Mouse (Mus musculus) midbrain, postnatal 0 days (tissue): ENCODE results near the gene Rtca. TPM values are rescaled to one million over a fixed set of nuclear protein-coding genes. Genes with fewer than 3 reads are reported as not detected.

Experiments
- ATAC-seq: fragments of 200-750 bp; cut with Nextera tagmentation; 2 replicates; pipeline ENCODE4 v1.8.0; 2017; ENCODE audit warnings: moderate number of reproducible peaks, mild to moderate bottlenecking, moderate TSS enrichment, moderate library complexity; ENCODE audit not compliant: low FRiP score
- DNase-seq: peaks from one replicate; pipeline ENCODE4 v3.0.0-alpha.2; 2015; ENCODE audit warnings: low spot score
- H3K27ac ChIP-seq: fragments of 300-500 bp; sonication (generic); 2 replicates; pipeline ENCODE4 v1.5.1; 2014; ENCODE audit warnings: low read depth, mild to moderate bottlenecking, low read length, mixed read lengths
- H3K27me3 ChIP-seq: fragments of 300-500 bp; sonication (generic); 2 replicates; pipeline ENCODE4 v1.6.1; 2014; ENCODE audit warnings: low read length, control low read depth, mixed read lengths; ENCODE audit not compliant: insufficient read depth
- H3K36me3 ChIP-seq: fragments of 300-500 bp; sonication (generic); 2 replicates; pipeline ENCODE4 v1.6.1; 2014; ENCODE audit warnings: low read length, control low read depth, mixed read lengths; ENCODE audit not compliant: insufficient read depth
- H3K4me1 ChIP-seq: fragments of 300-500 bp; sonication (generic); 2 replicates; pipeline ENCODE4 v1.6.1; 2014; ENCODE audit warnings: mild to moderate bottlenecking, control low read depth, antibody characterized with exemption, low read length, mixed read lengths; ENCODE audit not compliant: insufficient read depth
- H3K4me2 ChIP-seq: fragments of 300-500 bp; sonication (generic); 2 replicates; pipeline ENCODE4 v1.6.1; 2014; ENCODE audit warnings: low read depth, mild to moderate bottlenecking, low read length, mixed read lengths; ENCODE audit not compliant: poor library complexity, severe bottlenecking
- H3K4me3 ChIP-seq: fragments of 300-500 bp; sonication (generic); 2 replicates; pipeline ENCODE4 v1.5.1; 2014; ENCODE audit warnings: low read depth, mild to moderate bottlenecking, low read length, moderate library complexity
- H3K9ac ChIP-seq: fragments of 300-500 bp; sonication (generic); replicated peaks from 2 replicates; pipeline ENCODE4 v1.6.1; 2014; ENCODE audit warnings: mild to moderate bottlenecking, low read length, moderate library complexity, mixed read lengths; ENCODE audit not compliant: poor library complexity, severe bottlenecking
- H3K9me3 ChIP-seq: fragments of 300-500 bp; sonication (generic); 2 replicates; pipeline ENCODE4 v1.6.1; 2016; ENCODE audit warnings: low read length, control low read depth
- CTCF ChIP-seq: IDR thresholded peaks from 2 replicates; pipeline ENCODE4 v1.5.1; 2016; ENCODE audit warnings: antibody characterized with exemption, mild to moderate bottlenecking
- WGBS: fragments of 180-500 bp; shearing (Covaris S2); extraction: QIAGEN DNeasy Blood & Tissue Kit; methylation state at CpG from one replicate; pipeline ENCODE4 v1.1.7; 2014; 5-methylcytosine and 5-hydroxymethylcytosine counted together
- polyA plus RNA-seq: library from polyadenylated mRNA; unstranded; fragments of >200 nt; fragmentation: Nextera tagmentation; extraction: Ambion mirVana; gene quantifications from 2 replicates; pipeline ENCODE4 v1.2.1, GENCODE M21; 2015
- total RNA-seq: library from RNA; depleted of rRNA; stranded (reverse); fragments of >200 nt; gene quantifications from 2 replicates; pipeline ENCODE4 v1.2.3, GENCODE M21; 2014; rRNA removed

Gene Rtca
- total and polyA plus RNA-seq, 2 experiments from 2014 or later: 109 to 146 TPM

- no peak overlapping the region for H3K9ac ChIP-seq
- no peaks in the 10 kb centered on the region for H3K36me3 ChIP-seq
- H3K27me3 ChIP-seq: no peaks in the 10 kb centered on the region
- WGBS: 89% methylated on average over 1 of the region's 1 CpGs
- no peak overlapping the region for H3K4me2 ChIP-seq
- H3K9me3 ChIP-seq: no peaks in the 10 kb centered on the region
- no peaks in the 10 kb centered on the region for H3K4me1 ChIP-seq
- H3K4me3 ChIP-seq: no peak overlapping the region
- TF ChIP-seq CTCF: no peak
- no peak for DNase-seq
- ATAC-seq: no peak
- no peak overlapping the region for H3K27ac ChIP-seq
Observed at GRCm38 (mm10) chr3:116442788-116443187, 65.2 kb downstream of the Rtca start.

- H3K27me3 ChIP-seq: no peaks in the 10 kb centered on the region
- no peaks in the 10 kb centered on the region for H3K9me3 ChIP-seq
- H3K36me3 ChIP-seq: no peaks in the 10 kb centered on the region
- WGBS: 90% methylated on average over 15 of the region's 15 CpGs
- DNase-seq (no peak), ATAC-seq (no peak)
- TF ChIP-seq CTCF: no peak
- H3K4me3 ChIP-seq: no peak overlapping the region
- no peak overlapping the region for H3K4me2 ChIP-seq
- H3K9ac ChIP-seq: no peak overlapping the region
- no peak overlapping the region for H3K27ac ChIP-seq
- no peaks in the 10 kb centered on the region for H3K4me1 ChIP-seq
Observed at GRCm38 (mm10) chr3:116441518-116442205, 66.3 kb downstream of the Rtca start.

- Histone ChIP-seq H3K27ac (no peak overlapping the region), H3K27me3 (no peaks in the 10 kb centered on the region), H3K9ac (no peak overlapping the region), H3K4me2 (no peak overlapping the region), H3K36me3 (no peaks in the 10 kb centered on the region), H3K9me3 (no peaks in the 10 kb centered on the region), H3K4me1 (no peaks in the 10 kb centered on the region), H3K4me3 (no peak overlapping the region)
- ATAC-seq (no peak), DNase-seq (no peak)
- TF ChIP-seq CTCF: no peak
- 54% methylated on average over 8 of the region's 8 CpGs for WGBS
Observed at GRCm38 (mm10) chr3:116440066-116440997, 67.7 kb downstream of the Rtca start.

Other genes with a start within 250 kb of the Rtca start
- gene Cdc14a, start 84.2 kb downstream of the Rtca start, total RNA-seq: 3.1 and 3.2 TPM in 2 replicates
- 1.6 and 2.2 TPM in 2 replicates for gene Cdc14a, start 84.2 kb downstream of the Rtca start, polyA plus RNA-seq
- 12.9 and 16.3 TPM in 2 replicates for gene Dbt, start 4.9 kb upstream of the Rtca start, total RNA-seq
- 9.2 and 10.3 TPM in 2 replicates for gene Dbt, start 4.9 kb upstream of the Rtca start, polyA plus RNA-seq
- not detected in 2 replicates for gene Lrrc39, start 54.8 kb upstream of the Rtca start, total RNA-seq
- 0.22 and 0.23 TPM in 2 replicates for gene Lrrc39, start 54.8 kb upstream of the Rtca start, polyA plus RNA-seq
- gene Sass6, start 86.8 kb upstream of the Rtca start, total RNA-seq: 5.3 and 6.6 TPM in 2 replicates
- gene Sass6, start 86.8 kb upstream of the Rtca start, polyA plus RNA-seq: 7.2 and 9.2 TPM in 2 replicates
- 12.2 and 14.0 TPM in 2 replicates for gene Trmt13, start 106.4 kb upstream of the Rtca start, total RNA-seq
- 22.1 and 23.4 TPM in 2 replicates for gene Trmt13, start 106.4 kb upstream of the Rtca start, polyA plus RNA-seq
- gene Mfsd14a, start 154.5 kb upstream of the Rtca start, total RNA-seq: 44.7 and 51.1 TPM in 2 replicates
- gene Mfsd14a, start 154.5 kb upstream of the Rtca start, polyA plus RNA-seq: 49.4 and 50.6 TPM in 2 replicates
- gene Gm43191, start 173.1 kb upstream of the Rtca start, total RNA-seq: not detected in 2 replicates
- gene Gm43191, start 173.1 kb upstream of the Rtca start, polyA plus RNA-seq: not detected in 2 replicates
- gene Slc35a3, start 204.6 kb upstream of the Rtca start, total RNA-seq: 18.9 and 23.9 TPM in 2 replicates
- 5.4 and 6.2 TPM in 2 replicates for gene Slc35a3, start 204.6 kb upstream of the Rtca start, polyA plus RNA-seq